Mouse (Mus musculus) mouse trophoblast stem cell (cell line): ENCODE data around the gene Tstd2.

Source experiments
- in situ Hi-C, 2 experiments: fragments of 300-500 bp; cut with MseI, MboI; formaldehyde crosslinking; loops; 2 replicates in 1 of 2; 3 replicates in 1 of 2; pipeline ENCODE4 v1.15.1; 2025

Gene Tstd2

DNA sequence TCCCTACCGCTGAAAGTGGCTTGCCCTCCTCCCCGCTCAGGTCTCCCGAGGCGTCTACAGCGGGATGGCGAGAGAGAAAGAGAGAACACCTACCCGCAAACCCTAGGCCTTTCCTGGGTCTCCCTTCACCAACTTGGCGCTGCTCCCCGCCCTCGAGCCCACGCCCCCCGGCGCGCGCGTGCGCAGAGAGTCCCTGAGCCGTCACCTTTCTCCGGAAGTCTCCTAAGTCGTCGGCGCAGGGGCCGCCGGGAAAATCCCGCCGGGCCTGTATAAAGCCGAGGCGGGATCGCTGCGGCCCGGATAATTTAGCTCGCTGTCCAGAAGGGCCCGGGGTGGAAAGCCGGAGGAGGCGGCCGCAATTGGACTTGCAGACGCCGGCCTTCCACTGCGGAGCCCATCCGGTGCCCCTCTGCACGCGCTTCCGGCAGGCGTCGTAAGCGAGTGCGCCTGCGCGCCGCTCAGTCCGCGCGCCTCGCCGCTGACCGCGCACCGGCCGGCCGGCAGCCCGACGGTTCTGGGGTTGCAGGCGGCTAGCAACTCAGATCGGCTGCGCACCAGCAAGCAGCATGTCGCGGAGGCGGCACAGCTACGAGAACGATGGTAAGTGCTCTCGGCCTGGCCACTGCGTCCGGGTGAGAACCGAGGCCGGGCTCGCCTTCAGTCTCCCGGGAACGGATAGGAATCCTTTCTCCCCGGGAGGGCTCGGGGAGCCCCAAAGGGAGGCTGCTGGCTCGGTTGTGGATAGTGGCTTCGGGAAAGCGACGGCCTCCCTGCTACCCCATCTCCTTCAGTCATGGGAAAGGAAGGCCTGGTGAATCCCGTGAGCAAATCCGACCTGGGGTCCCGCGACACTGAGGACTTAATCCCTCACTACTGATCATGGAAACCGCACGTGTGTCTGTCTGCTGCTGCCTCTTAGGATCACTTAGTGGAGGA, at the start of gene Tstd2, which contains the start of gene Ncbp1:
Gene Tstd2, minus strand, starts transcription at position 408 of the 936 bp plus-strand sequence.
Gene Ncbp1, plus strand, starts transcription at position 327 of the 936 bp plus-strand sequence.
- in situ Hi-C loops = no loop called here

DNA sequence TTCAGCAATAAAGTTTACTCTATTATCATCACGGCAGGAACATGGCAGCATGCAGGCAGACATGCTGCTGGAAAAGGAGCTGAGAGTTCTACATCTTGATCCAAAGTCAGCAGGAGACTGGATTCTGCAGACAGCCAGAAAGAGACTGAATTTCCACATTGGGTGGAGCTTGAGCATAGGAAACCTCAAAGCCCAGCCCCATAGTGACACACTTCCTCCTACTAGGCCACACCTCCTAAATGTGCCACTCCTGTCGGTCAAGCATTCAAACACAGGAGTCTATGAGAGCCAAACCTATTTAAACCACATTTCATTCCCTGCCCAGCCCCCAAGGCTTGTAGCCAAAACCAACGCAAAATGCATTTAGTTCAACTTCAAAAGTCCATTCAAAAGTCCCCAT, 48.0 kb upstream of the Tstd2 start:
- in situ Hi-C loops = no loop called here

- in situ Hi-C loops = no loop called here
Measured at GRCm38 (mm10) chr4:46185890-46186289, 47.4 kb upstream of the Tstd2 start.

- in situ Hi-C loops = no loop called here
Measured at GRCm38 (mm10) chr4:46185423-46185822, 46.9 kb upstream of the Tstd2 start.

DNA sequence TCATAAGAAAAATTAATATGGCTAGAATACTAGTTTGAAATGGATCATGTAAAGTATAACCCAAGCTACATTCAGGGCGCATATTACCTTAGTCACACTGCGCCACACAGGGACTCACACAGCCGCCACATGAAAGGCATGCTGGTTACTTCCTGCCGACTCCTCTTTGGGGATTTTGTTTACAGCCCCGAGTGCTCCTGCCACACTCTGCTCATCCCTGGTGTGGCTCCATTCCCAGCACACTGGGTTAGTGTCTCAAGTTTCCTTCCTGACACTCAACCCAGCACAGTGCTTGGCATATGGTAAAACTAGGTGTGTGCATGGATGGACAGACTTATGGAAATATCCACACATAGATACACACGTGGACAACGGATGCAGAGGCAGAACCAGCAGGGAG, 43.7 kb upstream of the Tstd2 start:
- in situ Hi-C loops = no loop called here

GRCm38 (mm10) chr4:46181168-46181567, 42.7 kb upstream of the Tstd2 start:
- in situ Hi-C loops = no loop called here

GRCm38 (mm10) chr4:46177496-46177895, 39.0 kb upstream of the Tstd2 start:
- in situ Hi-C loops = no loop called here

DNA sequence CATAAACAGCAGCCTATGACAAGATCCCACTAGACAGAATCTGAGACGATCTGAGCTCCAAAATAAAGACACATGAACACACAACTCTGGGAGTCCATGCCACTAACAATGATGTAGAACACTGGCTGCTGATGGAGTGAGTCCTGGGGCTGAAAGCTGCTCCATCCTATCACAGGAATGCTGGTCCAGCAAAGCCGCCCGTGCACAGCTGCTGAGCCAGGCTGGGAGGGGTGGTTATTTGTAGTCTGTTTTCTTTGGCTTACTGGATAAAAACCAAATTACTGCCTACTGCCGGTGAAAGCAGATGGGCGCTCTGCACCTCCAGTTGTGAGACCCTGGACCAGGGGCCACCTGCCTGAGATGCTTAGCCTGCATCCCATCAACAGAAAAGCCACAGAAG, 38.5 kb upstream of the Tstd2 start:
- in situ Hi-C loops = no loop called here

DNA sequence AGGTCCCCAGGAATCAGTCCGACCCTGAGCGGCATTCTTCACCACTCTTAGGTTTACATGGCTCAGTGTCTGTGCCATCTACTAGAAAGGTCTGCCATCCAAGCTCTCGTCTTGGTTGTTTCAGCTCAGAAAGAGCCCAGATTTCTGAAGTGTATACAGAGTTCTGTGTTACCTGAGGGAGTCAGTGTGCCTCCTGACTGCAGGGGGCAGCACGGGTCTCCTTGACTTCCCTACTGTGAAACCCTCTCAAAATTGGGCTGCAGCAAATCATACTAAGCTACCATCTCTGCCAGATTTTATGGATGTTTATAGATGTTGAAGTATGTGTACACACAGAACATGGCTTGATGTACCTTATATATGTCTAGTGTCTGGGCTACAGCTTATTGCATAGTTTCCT, 37.8 kb upstream of the Tstd2 start:
- in situ Hi-C loops = no loop called here

DNA sequence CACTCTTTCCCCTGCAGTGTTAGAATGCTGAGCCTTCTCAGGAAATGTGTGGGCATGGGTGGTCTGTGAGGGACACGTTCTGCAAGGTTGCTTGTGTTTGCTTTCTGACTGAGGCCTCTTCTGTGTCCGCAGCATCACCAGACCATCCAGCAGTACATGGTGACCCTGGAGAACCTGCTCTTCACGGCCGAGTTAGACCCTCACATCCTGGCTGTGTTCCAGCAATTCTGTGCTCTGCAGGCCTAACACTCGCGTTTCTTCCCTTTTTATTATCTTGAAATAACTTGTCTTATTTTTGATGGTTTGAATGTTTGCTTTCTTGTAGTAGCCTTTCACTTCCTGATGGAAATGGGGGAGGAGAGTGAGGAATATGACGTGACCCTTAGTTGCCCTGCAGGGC, 33.3 kb upstream of the Tstd2 start:
- in situ Hi-C loops = no loop called here

- in situ Hi-C loops = no loop called here
Measured at GRCm38 (mm10) chr4:46165831-46166230, 27.3 kb upstream of the Tstd2 start.

DNA sequence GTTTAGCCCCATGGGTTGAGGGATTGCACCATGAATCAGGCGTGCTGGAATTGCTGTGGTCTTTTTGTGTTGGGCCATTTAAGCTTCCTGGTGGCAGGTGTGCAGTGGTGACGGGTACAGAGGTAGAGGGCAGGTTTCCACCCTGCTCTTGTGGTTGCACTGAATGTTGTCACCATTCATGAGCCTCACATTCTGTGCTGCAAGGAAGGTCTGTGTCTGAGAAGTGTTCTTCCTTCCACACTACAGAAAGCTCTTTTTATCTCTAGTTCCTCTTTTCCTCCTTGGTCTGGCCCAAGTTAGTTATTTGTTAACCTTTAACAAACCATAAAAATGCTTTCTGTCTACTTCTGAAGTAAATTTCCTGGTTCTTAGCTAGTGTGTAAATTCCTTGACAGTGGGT, 25.5 kb upstream of the Tstd2 start:
- in situ Hi-C loops = no loop called here

DNA sequence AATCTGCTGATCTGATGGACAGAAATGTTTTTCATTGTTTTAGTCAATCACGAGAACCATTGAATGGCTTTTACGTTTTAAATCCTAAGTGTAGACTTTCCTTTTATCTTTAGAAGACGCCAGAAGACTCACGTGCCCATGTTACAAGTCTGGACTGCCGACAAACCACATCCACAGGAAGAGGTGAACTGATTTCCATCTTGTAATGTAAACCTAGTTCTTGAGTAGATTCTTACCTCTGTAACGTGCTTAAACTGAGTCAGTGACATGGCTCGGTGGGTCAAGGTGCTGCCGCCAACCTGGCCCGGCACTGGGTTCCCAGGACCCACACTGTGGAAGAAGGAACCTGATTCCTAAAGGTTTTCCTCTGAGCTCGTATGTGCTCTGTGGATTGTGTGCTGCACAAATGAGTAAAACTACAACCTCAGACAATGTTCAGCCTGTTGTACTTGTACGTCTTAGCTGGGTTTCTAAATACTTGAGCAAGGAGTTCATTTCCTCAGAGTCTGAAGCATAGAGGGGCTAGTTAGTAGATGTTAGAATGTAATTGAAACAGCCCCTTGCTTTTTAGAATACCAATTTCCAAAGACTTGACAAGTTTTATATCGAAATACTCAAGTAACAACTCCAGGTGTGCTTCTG, 13.5 kb upstream of the Tstd2 start:
- in situ Hi-C loops = no loop called here

- in situ Hi-C loops = no loop called here
Measured at GRCm38 (mm10) chr4:46146881-46147280, 8.4 kb upstream of the Tstd2 start.

DNA sequence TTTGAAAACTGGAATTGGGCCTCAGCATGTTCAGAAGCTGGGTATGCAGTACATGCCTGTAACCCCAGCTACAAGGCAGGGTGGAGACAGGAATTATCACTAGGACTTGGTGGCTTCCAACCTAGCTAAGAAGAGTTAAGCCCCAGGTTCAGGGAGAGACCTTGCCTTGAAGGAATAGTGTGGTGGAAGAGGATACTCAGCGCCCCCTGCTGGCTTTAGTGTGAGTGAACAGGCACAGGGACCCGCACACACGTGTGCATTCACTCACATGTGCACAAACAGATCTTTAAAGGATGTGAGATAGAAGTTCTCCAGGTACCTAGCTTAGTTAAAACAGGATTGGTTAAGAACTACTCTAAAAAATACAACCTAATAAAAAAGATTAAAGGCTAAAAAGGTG, 5.8 kb upstream of the Tstd2 start:
- in situ Hi-C loops = no loop called here

GRCm38 (mm10) chr4:46137629-46138286, 736 bp downstream of the Tstd2 start:
- in situ Hi-C loops = no loop called here

DNA sequence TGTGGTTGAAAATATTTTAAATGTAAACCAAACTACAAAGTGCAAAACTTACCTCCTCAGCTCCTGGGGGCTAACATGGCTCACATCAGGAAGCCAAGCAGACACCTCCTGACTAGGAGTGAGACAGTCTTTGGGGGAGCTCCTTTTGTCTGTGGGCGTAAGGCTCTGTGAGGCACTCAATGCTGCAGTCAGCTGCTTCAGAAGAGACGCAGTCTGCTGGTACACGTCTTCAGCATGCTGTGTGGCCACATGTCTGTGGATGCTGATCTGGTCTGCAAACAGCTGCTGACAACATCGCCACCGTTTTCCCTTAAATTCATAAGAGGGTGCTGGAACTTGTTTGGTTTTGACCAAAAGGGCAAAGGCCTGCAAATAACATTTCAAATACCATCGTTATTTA, 6.7 kb downstream of the Tstd2 start:
- in situ Hi-C loops = no loop called here

GRCm38 (mm10) chr4:46130221-46130620, 8.3 kb downstream of the Tstd2 start:
- in situ Hi-C loops = no loop called here

GRCm38 (mm10) chr4:46129311-46130004, 9.0 kb downstream of the Tstd2 start:
- in situ Hi-C loops = no loop called here

DNA sequence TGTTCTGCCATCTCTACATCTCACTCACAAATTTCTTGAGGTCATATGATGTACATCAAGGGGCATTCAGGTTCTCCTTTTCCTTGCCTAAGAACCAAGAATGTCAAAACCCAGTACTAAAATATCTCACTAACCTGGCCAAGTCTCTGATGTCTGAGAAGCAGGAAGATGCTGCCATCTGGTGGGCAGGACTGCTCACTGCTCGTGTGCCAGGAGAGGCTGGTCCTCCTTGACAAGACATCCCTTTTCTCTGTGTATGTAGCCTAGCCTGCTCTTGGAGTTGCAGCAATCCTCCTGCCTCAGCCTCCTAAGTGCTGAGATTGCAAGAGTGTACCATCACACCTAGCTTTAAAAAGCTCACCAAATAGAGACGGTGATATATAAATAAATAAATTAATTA, 12.0 kb downstream of the Tstd2 start:
- in situ Hi-C loops = no loop called here

GRCm38 (mm10) chr4:46123358-46123757, 15.1 kb downstream of the Tstd2 start:
- in situ Hi-C loops = no loop called here

- in situ Hi-C loops = no loop called here
Measured at GRCm38 (mm10) chr4:46120767-46121166, 17.7 kb downstream of the Tstd2 start.
